Mouse (Mus musculus) bone marrow, adult 2 months (tissue): ENCODE measurements around the gene Ankrd55. TPM values are rescaled to one million over a fixed set of nuclear protein-coding genes. Genes with fewer than 3 reads are reported as not detected.

Experiments
- H3K27ac ChIP-seq: fragments of 200-500 bp; 2 replicates; pipeline ENCODE4 v1.5.1; 2012; ENCODE audit warnings: low read depth, mild to moderate bottlenecking, control low read depth, inconsistent platforms, low read length; ENCODE audit not compliant: control insufficient read depth, poor library complexity, insufficient read depth
- H3K4me1 ChIP-seq: fragments of 200-500 bp; 2 replicates; pipeline ENCODE4 v1.6.1; 2011; ENCODE audit warnings: low read length; ENCODE audit not compliant: control insufficient read depth, insufficient read depth
- H3K4me3 ChIP-seq: fragments of 200-500 bp; replicated peaks from 2 replicates; pipeline ENCODE3; 2011; ENCODE audit warnings: mild to moderate bottlenecking, low read depth, low read length, control low read depth; ENCODE audit not compliant: control insufficient read depth
- CTCF ChIP-seq: fragments of 200-500 bp; IDR thresholded peaks from 2 replicates; pipeline ENCODE4 v1.5.1; 2011; ENCODE audit warnings: low read length, control low read depth; ENCODE audit not compliant: control insufficient read depth, insufficient read depth
- POLR2A ChIP-seq: fragments of 200-500 bp; IDR thresholded peaks from 2 replicates; pipeline ENCODE4 v1.6.1; 2011; ENCODE audit warnings: low read depth, mild to moderate bottlenecking, control low read depth, low read length, borderline replicate concordance; ENCODE audit not compliant: control insufficient read depth
- WGBS: fragments of 180-500 bp; shearing (Covaris S2); methylation state at CpG from one replicate; pipeline ENCODE4 v1.1.7; 2018; 5-methylcytosine and 5-hydroxymethylcytosine counted together
- polyA plus RNA-seq: library from polyadenylated mRNA; stranded (reverse); fragments of >200 nt; gene quantifications from 2 replicates; pipeline ENCODE4 v1.2.4, GENCODE M21; 2011; ENCODE audit warnings: low replicate concordance; ENCODE audit not compliant: missing spikeins, insufficient read depth, insufficient read length

Gene Ankrd55
- polyA plus RNA-seq, 1 experiment, result not detected

GRCm38 (mm10) chr13:112330257-112330656 lies 42.0 kb downstream of the Ankrd55 start:
- no peak overlapping the region for H3K27ac ChIP-seq
- TF ChIP-seq POLR2A (no peak), CTCF (no peak)
- WGBS, result 82% methylated on average over 6 of the region's 6 CpGs
- no peak overlapping the region for H3K4me3 ChIP-seq
- no peaks in the 10 kb centered on the region for H3K4me1 ChIP-seq

GRCm38 (mm10) chr13:112330919-112331681 lies 42.8 kb downstream of the Ankrd55 start:
- H3K27ac ChIP-seq, result no peak overlapping the region
- no peaks in the 10 kb centered on the region for H3K4me1 ChIP-seq
- 77% methylated on average over 8 of the region's 8 CpGs for WGBS
- TF ChIP-seq POLR2A (no peak), CTCF (no peak)
- no peak overlapping the region for H3K4me3 ChIP-seq

- no peak overlapping the region for H3K27ac ChIP-seq
- TF ChIP-seq CTCF (no peak), POLR2A (no peak)
Measured at GRCm38 (mm10) chr13:112331682-112332061, 43.4 kb downstream of the Ankrd55 start.

GRCm38 (mm10) chr13:112335531-112335930 lies 47.3 kb downstream of the Ankrd55 start:
- Histone ChIP-seq H3K4me1 (no peaks in the 10 kb centered on the region), H3K4me3 (no peak overlapping the region), H3K27ac (no peak overlapping the region)
- TF ChIP-seq POLR2A (no peak), CTCF (no peak)
- 81% methylated on average over 3 of the region's 3 CpGs for WGBS

More at GRCm38 (mm10) chr13:112331682-112332061, 43.4 kb downstream of the Ankrd55 start:
- H3K4me1 ChIP-seq, result no peaks in the 10 kb centered on the region
- H3K4me3 ChIP-seq, result no peak overlapping the region
- 72% methylated on average over 1 of the region's 1 CpGs for WGBS

- H3K4me1 ChIP-seq, result no peaks in the 10 kb centered on the region
- no peak overlapping the region for H3K4me3 ChIP-seq
- H3K27ac ChIP-seq, result no peak overlapping the region
- TF ChIP-seq CTCF, result no peak
- no peak for TF ChIP-seq POLR2A
- 60% methylated on average over 9 of the region's 9 CpGs for WGBS
Measured at GRCm38 (mm10) chr13:112337146-112337545, 48.9 kb downstream of the Ankrd55 start.

- WGBS, result 83% methylated on average over 8 of the region's 8 CpGs
- Histone ChIP-seq H3K4me1 (no peaks in the 10 kb centered on the region; the same call in 1 of the 2 replicates), H3K4me3 (no peak overlapping the region), H3K27ac (no peak overlapping the region)
- TF ChIP-seq POLR2A (no peak), CTCF (no peak)
Measured at GRCm38 (mm10) chr13:112340205-112340604, 52.0 kb downstream of the Ankrd55 start.

GRCm38 (mm10) chr13:112340761-112341160 lies 52.5 kb downstream of the Ankrd55 start:
- TF ChIP-seq CTCF (no peak), POLR2A (no peak)
- no peak overlapping the region for H3K27ac ChIP-seq
- no peaks in the 10 kb centered on the region; the same call in 1 of the 2 replicates for H3K4me1 ChIP-seq
- WGBS, result 75% methylated on average over 6 of the region's 6 CpGs
- H3K4me3 ChIP-seq, result no peak overlapping the region

- no peak overlapping the region for H3K27ac ChIP-seq
- 65% methylated on average over 5 of the region's 5 CpGs for WGBS
- TF ChIP-seq POLR2A (no peak), CTCF (no peak)
- H3K4me3 ChIP-seq, result no peak overlapping the region
- no peaks in the 10 kb centered on the region; the same call in 1 of the 2 replicates for H3K4me1 ChIP-seq
Measured at GRCm38 (mm10) chr13:112342971-112343627, 54.8 kb downstream of the Ankrd55 start.
